Mouse (Mus musculus): ENCODE results near the gene Hcar2. TPM values are rescaled to one million over a fixed set of nuclear protein-coding genes. Genes with fewer than 3 reads are reported as not detected.

Gene Hcar2
- polyA plus RNA-seq, 1 experiment from 2014 or later: not detected

GRCm38 (mm10) chr5:123844316-123844715 is 21.0 kb downstream of the Hcar2 start:
- WGBS: 96% methylated on average over 14 of the region's 14 CpGs
- no peak for ATAC-seq

GRCm38 (mm10) chr5:123843816-123844215 is 21.5 kb downstream of the Hcar2 start:
- 45% methylated on average over 4 of the region's 4 CpGs for WGBS

More at GRCm38 (mm10) chr5:123844316-123844715, 21.0 kb downstream of the Hcar2 start:
- no peaks in the 10 kb centered on the region for H3K27me3 ChIP-seq (replicated peaks; ENCODE audit: control insufficient read depth, insufficient read depth, low read length)
- H3K9me3 ChIP-seq (replicated peaks; ENCODE audit: control insufficient read depth, low read length): no peaks in the 10 kb centered on the region
- H3K9ac ChIP-seq (ENCODE audit: low read length): no peak overlapping the region
- no peaks in the 10 kb centered on the region for H3K36me3 ChIP-seq (ENCODE audit: control insufficient read depth, insufficient read depth, low read length)
- no peak overlapping the region for H3K27ac ChIP-seq (ENCODE audit: low read depth, low read length)
- no peak overlapping the region for H3K4me3 ChIP-seq (ENCODE audit: low read depth, low read length)
- no peaks in the 10 kb centered on the region for H3K4me1 ChIP-seq (ENCODE audit: control insufficient read depth, insufficient read depth, low read length)
- no peak overlapping the region for H3K4me2 ChIP-seq (ENCODE audit: low read length)
- no peak for DNase-seq (ENCODE audit: low spot score)

DNA sequence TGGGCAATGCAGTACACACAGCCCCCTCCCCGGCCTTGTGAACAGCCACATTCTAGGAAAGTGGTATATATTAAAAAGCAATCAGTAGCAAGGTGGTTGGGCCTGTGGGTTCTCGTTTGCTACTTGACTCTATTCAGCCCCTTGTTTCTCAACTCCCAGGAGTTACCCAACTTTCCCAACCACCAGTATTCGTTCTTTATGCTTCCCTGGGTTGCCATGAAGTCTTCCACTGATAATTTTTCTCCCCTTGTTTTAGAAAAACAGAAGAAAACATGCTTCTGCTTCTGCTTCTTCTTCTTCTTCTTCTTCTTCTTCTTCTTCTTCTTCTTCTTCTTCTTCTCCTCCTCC is 22.4 kb downstream of the Hcar2 start:
- H3K4me3 ChIP-seq (ENCODE audit: low read depth, low read length): no peak overlapping the region
- DNase-seq (ENCODE audit: low spot score) (no peak), ATAC-seq (no peak)
- no peak overlapping the region for H3K9ac ChIP-seq (ENCODE audit: low read length)
- no peak overlapping the region for H3K27ac ChIP-seq (ENCODE audit: low read depth, low read length)
- 65% methylated on average over 3 of the region's 3 CpGs for WGBS
- H3K4me1 ChIP-seq (ENCODE audit: control insufficient read depth, insufficient read depth, low read length): no peaks in the 10 kb centered on the region
- no peaks in the 10 kb centered on the region for H3K9me3 ChIP-seq (replicated peaks; ENCODE audit: control insufficient read depth, low read length)
- no peak overlapping the region for H3K4me2 ChIP-seq (ENCODE audit: low read length)
- no peaks in the 10 kb centered on the region for H3K27me3 ChIP-seq (replicated peaks; ENCODE audit: control insufficient read depth, insufficient read depth, low read length)
- H3K36me3 ChIP-seq (ENCODE audit: control insufficient read depth, insufficient read depth, low read length): no peaks in the 10 kb centered on the region

More at GRCm38 (mm10) chr5:123843816-123844215, 21.5 kb downstream of the Hcar2 start:
- H3K4me2 ChIP-seq (ENCODE audit: low read length): no peak overlapping the region
- DNase-seq (ENCODE audit: low spot score): no peak
- H3K27me3 ChIP-seq (replicated peaks; ENCODE audit: control insufficient read depth, insufficient read depth, low read length): no peaks in the 10 kb centered on the region
- no peaks in the 10 kb centered on the region for H3K9me3 ChIP-seq (replicated peaks; ENCODE audit: control insufficient read depth, low read length)
- no peak for ATAC-seq
- no peaks in the 10 kb centered on the region for H3K36me3 ChIP-seq (ENCODE audit: control insufficient read depth, insufficient read depth, low read length)
- H3K27ac ChIP-seq (ENCODE audit: low read depth, low read length): no peak overlapping the region
- H3K4me3 ChIP-seq (ENCODE audit: low read depth, low read length): no peak overlapping the region
- no peak overlapping the region for H3K9ac ChIP-seq (ENCODE audit: low read length)
- H3K4me1 ChIP-seq (ENCODE audit: control insufficient read depth, insufficient read depth, low read length): no peaks in the 10 kb centered on the region

DNA sequence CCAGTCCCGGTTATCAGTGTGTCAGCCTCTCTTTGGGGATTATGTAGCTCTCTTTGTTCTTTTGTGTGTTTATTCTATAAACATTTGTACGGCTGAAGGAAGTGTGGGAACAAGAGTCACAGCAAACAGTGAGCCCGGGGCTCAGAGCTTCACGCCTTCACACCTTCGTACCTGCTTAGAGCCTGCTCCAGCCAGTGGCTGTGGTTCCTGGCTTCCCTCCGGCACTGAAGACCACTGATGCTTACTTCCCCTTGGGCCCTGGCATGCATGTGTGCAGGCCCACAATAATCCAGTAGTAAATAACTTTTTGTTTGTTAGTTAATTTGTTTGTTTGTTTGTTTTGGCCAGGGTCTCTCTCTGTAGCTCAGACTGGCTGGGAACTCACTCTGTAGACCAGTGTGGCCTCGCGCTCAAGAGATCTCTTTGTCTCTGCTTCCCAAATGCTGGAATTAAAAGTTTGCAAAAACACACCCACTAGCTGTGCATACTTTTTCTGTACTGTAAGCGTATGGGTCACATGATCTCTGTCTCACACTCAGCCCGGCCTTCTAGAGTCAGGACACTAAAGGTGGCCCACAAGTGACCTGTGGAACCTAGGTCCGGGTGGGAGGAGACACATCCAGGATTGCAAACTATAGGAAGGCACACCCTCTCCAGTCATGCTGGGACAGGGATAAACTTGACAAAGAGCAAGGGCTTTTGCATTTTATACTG is 22.9 kb downstream of the Hcar2 start:
- no peak for ATAC-seq
- 67% methylated on average over 11 of the region's 11 CpGs for WGBS

GRCm38 (mm10) chr5:123837371-123837770 is 27.9 kb downstream of the Hcar2 start:
- H3K4me1 ChIP-seq (ENCODE audit: control insufficient read depth, insufficient read depth, low read length): no peaks in the 10 kb centered on the region
- WGBS: 53% methylated on average over 4 of the region's 4 CpGs
- no peak overlapping the region for H3K9ac ChIP-seq (ENCODE audit: low read length)
- H3K27me3 ChIP-seq (replicated peaks; ENCODE audit: control insufficient read depth, insufficient read depth, low read length): no peaks in the 10 kb centered on the region
- no peak overlapping the region for H3K27ac ChIP-seq (ENCODE audit: low read depth, low read length)
- DNase-seq (ENCODE audit: low spot score) (no peak), ATAC-seq (no peak)
- H3K4me3 ChIP-seq (ENCODE audit: low read depth, low read length): no peak overlapping the region
- no peaks in the 10 kb centered on the region for H3K9me3 ChIP-seq (replicated peaks; ENCODE audit: control insufficient read depth, low read length)
- no peaks in the 10 kb centered on the region for H3K36me3 ChIP-seq (ENCODE audit: control insufficient read depth, insufficient read depth, low read length)
- no peak overlapping the region for H3K4me2 ChIP-seq (ENCODE audit: low read length)

More for the DNA sequence above, 22.9 kb downstream of the Hcar2 start:
- H3K36me3 ChIP-seq (ENCODE audit: control insufficient read depth, insufficient read depth, low read length): no peaks in the 10 kb centered on the region
- no peak overlapping the region for H3K4me3 ChIP-seq (ENCODE audit: low read depth, low read length)
- no peaks in the 10 kb centered on the region for H3K27me3 ChIP-seq (replicated peaks; ENCODE audit: control insufficient read depth, insufficient read depth, low read length)
- H3K27ac ChIP-seq (ENCODE audit: low read depth, low read length): no peak overlapping the region
- no peak overlapping the region for H3K9ac ChIP-seq (ENCODE audit: low read length)
- no peak overlapping the region for H3K4me2 ChIP-seq (ENCODE audit: low read length)
- no peaks in the 10 kb centered on the region for H3K9me3 ChIP-seq (replicated peaks; ENCODE audit: control insufficient read depth, low read length)
- no peaks in the 10 kb centered on the region for H3K4me1 ChIP-seq (ENCODE audit: control insufficient read depth, insufficient read depth, low read length)
- no peak for DNase-seq (ENCODE audit: low spot score)

DNA sequence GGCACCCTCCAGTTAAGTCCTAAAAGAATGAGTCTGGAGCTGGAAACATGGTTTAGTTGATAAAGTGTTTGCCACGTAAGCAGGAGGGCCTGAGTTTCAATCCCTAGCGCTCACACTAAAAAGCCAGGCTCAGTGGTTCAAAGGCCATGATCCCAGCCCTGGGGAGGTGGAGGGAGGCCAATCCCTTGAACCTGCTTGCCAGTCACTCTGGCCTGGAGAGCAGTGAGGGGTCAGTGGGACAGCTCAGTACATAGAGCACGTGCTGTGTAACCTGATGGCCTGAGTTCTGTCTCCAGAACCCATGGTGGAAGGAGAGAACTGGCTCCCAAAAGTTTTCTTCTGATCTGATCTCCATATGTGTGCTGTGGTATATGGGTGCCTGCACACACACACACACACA is 30.5 kb downstream of the Hcar2 start:
- WGBS: 89% methylated on average over 3 of the region's 3 CpGs
- no peaks in the 10 kb centered on the region for H3K27me3 ChIP-seq (replicated peaks; ENCODE audit: control insufficient read depth, insufficient read depth, low read length)
- H3K4me1 ChIP-seq (ENCODE audit: control insufficient read depth, insufficient read depth, low read length): no peaks in the 10 kb centered on the region
- no peak overlapping the region for H3K4me2 ChIP-seq (ENCODE audit: low read length)
- no peak overlapping the region for H3K4me3 ChIP-seq (ENCODE audit: low read depth, low read length)
- H3K27ac ChIP-seq (ENCODE audit: low read depth, low read length): no peak overlapping the region
- no peak for ATAC-seq
- H3K9me3 ChIP-seq (replicated peaks; ENCODE audit: control insufficient read depth, low read length): no peaks in the 10 kb centered on the region
- no peak for DNase-seq (ENCODE audit: low spot score)
- H3K9ac ChIP-seq (ENCODE audit: low read length): no peak overlapping the region
- H3K36me3 ChIP-seq (ENCODE audit: control insufficient read depth, insufficient read depth, low read length): no peaks in the 10 kb centered on the region

GRCm38 (mm10) chr5:123832309-123832708 is 33.0 kb downstream of the Hcar2 start:
- 93% methylated on average over 7 of the region's 7 CpGs for WGBS
- H3K9ac ChIP-seq (ENCODE audit: low read length): no peak overlapping the region
- H3K9me3 ChIP-seq (replicated peaks; ENCODE audit: control insufficient read depth, low read length): no peaks in the 10 kb centered on the region
- ATAC-seq: no peak
- no peak for DNase-seq (ENCODE audit: low spot score)
- H3K4me1 ChIP-seq (ENCODE audit: control insufficient read depth, insufficient read depth, low read length): no peaks in the 10 kb centered on the region
- H3K27me3 ChIP-seq (replicated peaks; ENCODE audit: control insufficient read depth, insufficient read depth, low read length): no peaks in the 10 kb centered on the region
- no peak overlapping the region for H3K4me2 ChIP-seq (ENCODE audit: low read length)
- no peak overlapping the region for H3K4me3 ChIP-seq (ENCODE audit: low read depth, low read length)
- H3K36me3 ChIP-seq (ENCODE audit: control insufficient read depth, insufficient read depth, low read length): no peaks in the 10 kb centered on the region
- H3K27ac ChIP-seq (ENCODE audit: low read depth, low read length): no peak overlapping the region

DNA sequence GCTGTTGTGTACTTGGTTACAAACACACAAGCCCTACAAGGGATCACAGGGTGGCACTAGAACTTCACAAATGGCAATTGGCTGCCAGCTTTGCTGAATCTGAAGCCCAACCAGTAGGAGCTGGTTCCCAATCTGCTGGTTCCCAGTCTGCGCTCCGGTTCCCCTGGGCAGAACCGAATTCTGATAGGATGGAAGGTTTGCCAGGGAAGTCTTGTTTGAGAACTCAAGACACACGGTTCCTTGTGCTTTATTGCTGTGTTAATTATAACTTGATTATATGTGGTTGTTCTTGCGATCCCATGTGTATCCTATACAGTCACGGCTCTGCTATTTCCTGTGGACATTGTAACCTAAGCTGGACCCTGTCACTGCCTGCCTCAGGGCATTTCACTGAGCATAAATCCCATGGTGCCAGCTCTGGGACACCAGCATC is 37.6 kb downstream of the Hcar2 start:
- WGBS: 92% methylated on average over 6 of the region's 6 CpGs
- Histone ChIP-seq H3K4me3 (ENCODE audit: low read depth, low read length) (no peak overlapping the region), H3K4me2 (ENCODE audit: low read length) (no peak overlapping the region), H3K27ac (ENCODE audit: low read depth, low read length) (no peak overlapping the region), H3K27me3 (replicated peaks; ENCODE audit: control insufficient read depth, insufficient read depth, low read length) (no peaks in the 10 kb centered on the region), H3K9me3 (replicated peaks; ENCODE audit: control insufficient read depth, low read length) (no peaks in the 10 kb centered on the region), H3K9ac (ENCODE audit: low read length) (no peak overlapping the region), H3K36me3 (ENCODE audit: control insufficient read depth, insufficient read depth, low read length) (no peaks in the 10 kb centered on the region), H3K4me1 (ENCODE audit: control insufficient read depth, insufficient read depth, low read length) (no peaks in the 10 kb centered on the region)
- ATAC-seq (no peak), DNase-seq (ENCODE audit: low spot score) (no peak)

DNA sequence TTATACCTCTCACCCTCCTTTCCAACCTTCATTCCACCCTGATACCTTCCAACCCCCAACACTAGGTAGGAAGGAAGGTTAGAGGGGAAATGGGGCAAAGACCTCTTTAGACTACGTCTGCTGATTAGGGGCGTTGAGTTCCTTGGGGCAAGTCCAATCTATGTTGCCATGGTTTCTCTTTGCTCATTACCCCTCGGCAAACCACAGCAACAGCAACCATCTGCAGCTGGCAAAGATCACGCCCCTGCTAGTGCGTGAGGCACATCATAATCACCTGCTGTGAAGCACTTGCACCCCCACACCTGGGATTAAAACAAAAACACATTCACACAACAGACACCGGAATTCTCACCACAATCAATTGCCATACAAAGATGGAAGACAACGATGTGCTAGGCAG is 42.6 kb downstream of the Hcar2 start:
- peaks cover 31% of the 10 kb centered on the region for H3K36me3 ChIP-seq (ENCODE audit: control insufficient read depth, insufficient read depth, low read length)
- peak; percentile 50 for DNase-seq (ENCODE audit: low spot score)

More for the DNA sequence above, 42.6 kb downstream of the Hcar2 start:
- 42% methylated on average over 7 of the region's 7 CpGs for WGBS
- Histone ChIP-seq H3K4me1 (ENCODE audit: control insufficient read depth, insufficient read depth, low read length) (no peaks in the 10 kb centered on the region), H3K4me3 (ENCODE audit: low read depth, low read length) (no peak overlapping the region), H3K9me3 (replicated peaks; ENCODE audit: control insufficient read depth, low read length) (no peaks in the 10 kb centered on the region), H3K27me3 (replicated peaks; ENCODE audit: control insufficient read depth, insufficient read depth, low read length) (no peaks in the 10 kb centered on the region), H3K27ac (ENCODE audit: low read depth, low read length) (no peak overlapping the region), H3K4me2 (ENCODE audit: low read length) (no peak overlapping the region), H3K9ac (ENCODE audit: low read length) (no peak overlapping the region)
- ATAC-seq: no peak
